Mouse (Mus musculus) T-helper 17 cell (primary cell): Measurements from ENCODE around the gene Nthl1.

Experiments used
- in situ Hi-C, 2 experiments: fragments of 300-600 bp; cut with MboI, MseI; formaldehyde crosslinking; loops; 1 replicate in 1 of 2; 2 replicates in 1 of 2; pipeline ENCODE4 v1.15.1; 2025; ENCODE audit warnings: high pct_unique_total_duplicates in 2 of 2

Nthl1 gene

GRCm38 (mm10) chr17:24686514-24686913 is 54.0 kb downstream of the Nthl1 start:
- in situ Hi-C loops = no loop called here

DNA sequence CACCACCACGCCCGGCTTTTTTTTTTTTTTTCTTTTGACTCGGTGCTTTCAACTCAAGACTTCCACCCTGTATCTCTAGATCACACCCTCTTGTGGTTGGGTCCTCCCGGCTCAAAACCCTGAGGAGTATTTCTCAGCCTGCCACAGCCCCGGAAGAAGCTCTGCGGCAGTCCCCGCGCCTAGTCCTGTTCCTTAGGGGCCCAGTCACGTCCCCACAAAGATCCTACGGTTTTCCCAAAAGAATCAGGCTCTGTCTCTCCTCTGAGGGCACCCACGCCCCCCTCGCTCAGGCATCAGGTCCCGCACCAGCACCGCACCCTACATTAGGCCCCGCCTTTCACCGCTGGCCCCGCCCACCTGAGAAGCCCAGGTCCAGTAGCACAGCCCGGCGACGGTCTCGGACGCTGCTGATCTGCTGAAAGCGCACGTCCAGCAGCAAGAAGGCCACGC is 54.7 kb downstream of the Nthl1 start:
- in situ Hi-C loops = no loop called here

DNA sequence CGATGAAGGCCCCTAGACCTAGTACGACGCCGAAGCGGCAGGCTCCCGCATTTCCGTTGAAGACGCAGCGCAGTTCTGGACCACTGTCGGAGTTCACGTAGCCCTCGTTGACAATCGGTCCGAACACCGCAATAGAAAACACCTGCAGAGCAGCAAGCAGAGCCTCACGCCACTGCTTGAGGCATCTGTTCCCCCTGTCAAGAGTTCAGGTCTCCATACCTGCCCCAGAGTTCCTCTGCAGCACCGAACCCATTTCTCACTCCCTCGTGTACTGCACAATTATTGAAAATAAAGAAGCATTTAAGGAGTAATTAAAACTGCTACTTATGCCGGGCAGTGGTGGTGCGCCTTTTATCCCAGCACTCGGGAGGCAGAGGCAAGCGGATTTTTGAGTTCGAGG is 55.1 kb downstream of the Nthl1 start:
- in situ Hi-C loops = no loop called here
